Mouse (Mus musculus): ENCODE data around the gene Ptprn2. TPM values are rescaled to one million over a fixed set of nuclear protein-coding genes. Genes with fewer than 3 reads are reported as not detected.

Gene Ptprn2
- polyA plus RNA-seq, 1 experiment from 2014 or later = 0.02 TPM

MicroRNAs within 50 kb of the gene (microRNA counts, 519-probe panel; counts per million panel counts)
- microRNA mmu-miR-153 = 2,353 counts per million, percentile 38 among the panel's probes with 10 or more counts

Small RNA genes lying within 50 kb of the gene (microRNA-seq; reads per million reads assigned to microRNA genes)
- gene Mir153 = 18.5 reads per million, percentile 35 among the genes with 10 or more reads in this experiment

Other genes with a start within 250 kb of the Ptprn2 start
- gene Wdr60, start 222.7 kb upstream of the Ptprn2 start, polyA plus RNA-seq (2015; fragmentation: Nextera tagmentation; extraction: Ambion mirVana) = 3.1 TPM in 2 replicates
- gene Gm11027, start 210.3 kb upstream of the Ptprn2 start, polyA plus RNA-seq (2015; fragmentation: Nextera tagmentation; extraction: Ambion mirVana) = not detected in 2 replicates
- 9.0 and 11.6 TPM in 2 replicates for gene Esyt2, start 204.5 kb upstream of the Ptprn2 start, polyA plus RNA-seq (2015; fragmentation: Nextera tagmentation; extraction: Ambion mirVana)
- gene Ncapg2, start 80.3 kb upstream of the Ptprn2 start, polyA plus RNA-seq (2015; fragmentation: Nextera tagmentation; extraction: Ambion mirVana) = 44.1 and 45.2 TPM in 2 replicates